Mouse (Mus musculus): Measurements from ENCODE around the gene Hspa4. TPM values are rescaled to one million over a fixed set of nuclear protein-coding genes. Genes with fewer than 3 reads are reported as not detected.
A peak's percentile ranks its signal among the peaks of the same experiment; 100 is the strongest.
"Not testable (repeated sequence)": the region's sequence is repeated elsewhere in the genome, so short reads cannot be mapped to it uniquely, and the experiment has no call there.

The Hspa4 gene
- total RNA-seq (2017) = 190 and 223 TPM in 2 replicates

- ATAC-seq (ENCODE audit: extremely low read depth, insufficient number of reproducible peaks, low FRiP score, poor library complexity, severe bottlenecking) = peak; percentile 92
Measured at GRCm38 (mm10) chr11:53300330-53301166, at the start of gene Hspa4. Hspa4 (minus strand) TSS chr11:53300457.

GRCm38 (mm10) chr11:53345738-53346137 is 45.5 kb upstream of the Hspa4 start:
- no peak for ATAC-seq (ENCODE audit: extremely low read depth, insufficient number of reproducible peaks, low FRiP score, poor library complexity, severe bottlenecking)

GRCm38 (mm10) chr11:53345328-53345727 is 45.1 kb upstream of the Hspa4 start:
- ATAC-seq (ENCODE audit: extremely low read depth, insufficient number of reproducible peaks, low FRiP score, poor library complexity, severe bottlenecking) = no peak

GRCm38 (mm10) chr11:53342711-53343110 is 42.5 kb upstream of the Hspa4 start:
- ATAC-seq (ENCODE audit: extremely low read depth, insufficient number of reproducible peaks, low FRiP score, poor library complexity, severe bottlenecking) = peak; percentile 91

- ATAC-seq (ENCODE audit: extremely low read depth, insufficient number of reproducible peaks, low FRiP score, poor library complexity, severe bottlenecking) = not testable (repeated sequence)
Measured at GRCm38 (mm10) chr11:53341019-53341418, 40.8 kb upstream of the Hspa4 start.

- ATAC-seq (ENCODE audit: extremely low read depth, insufficient number of reproducible peaks, low FRiP score, poor library complexity, severe bottlenecking) = no peak
Measured at GRCm38 (mm10) chr11:53337684-53338083, 37.4 kb upstream of the Hspa4 start.

GRCm38 (mm10) chr11:53336924-53337323 is 36.7 kb upstream of the Hspa4 start:
- no peak for ATAC-seq (ENCODE audit: extremely low read depth, insufficient number of reproducible peaks, low FRiP score, poor library complexity, severe bottlenecking)

GRCm38 (mm10) chr11:53336182-53336571 is 35.9 kb upstream of the Hspa4 start:
- ATAC-seq (ENCODE audit: extremely low read depth, insufficient number of reproducible peaks, low FRiP score, poor library complexity, severe bottlenecking) = no peak

GRCm38 (mm10) chr11:53335505-53336181 is 35.4 kb upstream of the Hspa4 start:
- ATAC-seq (ENCODE audit: extremely low read depth, insufficient number of reproducible peaks, low FRiP score, poor library complexity, severe bottlenecking) = no peak

GRCm38 (mm10) chr11:53332076-53332680 is 31.9 kb upstream of the Hspa4 start:
- ATAC-seq (ENCODE audit: extremely low read depth, insufficient number of reproducible peaks, low FRiP score, poor library complexity, severe bottlenecking) = no peak

- ATAC-seq (ENCODE audit: extremely low read depth, insufficient number of reproducible peaks, low FRiP score, poor library complexity, severe bottlenecking) = no peak
Measured at GRCm38 (mm10) chr11:53331121-53331520, 30.9 kb upstream of the Hspa4 start.

GRCm38 (mm10) chr11:53330325-53330724 is 30.1 kb upstream of the Hspa4 start:
- ATAC-seq (ENCODE audit: extremely low read depth, insufficient number of reproducible peaks, low FRiP score, poor library complexity, severe bottlenecking) = no peak

GRCm38 (mm10) chr11:53324512-53324968 is 24.3 kb upstream of the Hspa4 start, which contains the start of gene Zcchc10:
Zcchc10 (plus strand) TSS chr11:53324679.
- ATAC-seq (ENCODE audit: extremely low read depth, insufficient number of reproducible peaks, low FRiP score, poor library complexity, severe bottlenecking) = peak; percentile 100

GRCm38 (mm10) chr11:53319867-53320266 is 19.6 kb upstream of the Hspa4 start:
- not testable (repeated sequence) for ATAC-seq (ENCODE audit: extremely low read depth, insufficient number of reproducible peaks, low FRiP score, poor library complexity, severe bottlenecking)

GRCm38 (mm10) chr11:53318568-53318967 is 18.3 kb upstream of the Hspa4 start:
- ATAC-seq (ENCODE audit: extremely low read depth, insufficient number of reproducible peaks, low FRiP score, poor library complexity, severe bottlenecking) = not testable (repeated sequence)

- no peak for ATAC-seq (ENCODE audit: extremely low read depth, insufficient number of reproducible peaks, low FRiP score, poor library complexity, severe bottlenecking)
Measured at GRCm38 (mm10) chr11:53318041-53318440, 17.8 kb upstream of the Hspa4 start.

GRCm38 (mm10) chr11:53316996-53317395 is 16.7 kb upstream of the Hspa4 start:
- no peak for ATAC-seq (ENCODE audit: extremely low read depth, insufficient number of reproducible peaks, low FRiP score, poor library complexity, severe bottlenecking)

GRCm38 (mm10) chr11:53314770-53315173 is 14.5 kb upstream of the Hspa4 start:
- ATAC-seq (ENCODE audit: extremely low read depth, insufficient number of reproducible peaks, low FRiP score, poor library complexity, severe bottlenecking) = no peak

- not testable (repeated sequence) for ATAC-seq (ENCODE audit: extremely low read depth, insufficient number of reproducible peaks, low FRiP score, poor library complexity, severe bottlenecking)
Measured at GRCm38 (mm10) chr11:53312823-53313222, 12.6 kb upstream of the Hspa4 start.

GRCm38 (mm10) chr11:53311385-53311784 is 11.1 kb upstream of the Hspa4 start:
- ATAC-seq (ENCODE audit: extremely low read depth, insufficient number of reproducible peaks, low FRiP score, poor library complexity, severe bottlenecking) = no peak

All from neutrophil, adult 5-6 weeks (primary cell).